Mouse (Mus musculus) adrenal gland, adult 18-20 months (tissue): ENCODE measurements at regions not wholly inside any gene's neighbourhood (a gene's known extent, or its start where the extent isn't known, plus 50 kb on each side); places are given as distances from the start of the nearest gene placed in this dataset.

Source experiments
- DNase-seq, 2 experiments: peaks; one replicate each; pipeline ENCODE4 v3.0.0; 2021 to 2022; ENCODE audit warnings: low spot score in 2 of 2

DNA sequence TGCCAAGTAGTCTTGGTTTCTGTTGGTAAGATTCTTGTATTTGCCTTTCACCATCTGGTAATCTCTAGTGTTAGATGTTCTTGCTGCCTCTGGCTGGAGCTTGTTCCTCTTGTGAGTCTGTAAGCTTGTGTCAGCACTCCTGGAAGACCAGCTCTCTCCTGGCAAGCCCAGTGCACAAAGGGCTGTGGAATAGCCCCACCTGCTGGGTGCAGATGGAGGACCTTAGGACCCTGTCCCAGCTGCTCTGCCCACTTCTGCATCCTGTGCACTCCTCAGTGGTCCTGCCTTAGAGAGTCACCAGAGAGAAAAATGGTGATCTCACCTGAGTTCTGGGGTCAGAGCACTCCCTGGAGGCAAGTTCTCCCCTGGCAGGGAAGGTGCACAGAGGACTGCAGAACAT lies 387.2 kb downstream of the Tns1 start:
- peak in 1 of 2 experiments; percentile 38 for DNase-seq

DNA sequence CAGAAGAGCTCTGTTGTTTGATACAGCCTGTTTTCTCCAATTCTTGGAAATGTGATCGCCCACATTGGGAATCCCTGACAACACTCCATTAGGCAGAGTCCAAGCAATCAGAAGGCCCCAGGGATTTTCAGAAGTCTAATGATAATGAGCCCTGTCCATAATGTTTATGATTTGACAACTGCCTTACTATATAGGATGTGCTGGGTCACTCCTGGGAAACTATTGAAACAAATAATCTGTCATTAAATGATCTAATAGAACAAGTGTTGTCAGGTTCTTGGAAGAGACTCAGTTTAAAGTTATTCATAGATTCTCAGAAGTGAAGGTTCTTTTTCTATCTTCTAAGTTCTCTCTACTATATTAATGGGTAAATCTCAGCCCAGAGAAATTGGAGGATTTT lies 395.9 kb downstream of the Tns1 start:
- DNase-seq = no peak

DNA sequence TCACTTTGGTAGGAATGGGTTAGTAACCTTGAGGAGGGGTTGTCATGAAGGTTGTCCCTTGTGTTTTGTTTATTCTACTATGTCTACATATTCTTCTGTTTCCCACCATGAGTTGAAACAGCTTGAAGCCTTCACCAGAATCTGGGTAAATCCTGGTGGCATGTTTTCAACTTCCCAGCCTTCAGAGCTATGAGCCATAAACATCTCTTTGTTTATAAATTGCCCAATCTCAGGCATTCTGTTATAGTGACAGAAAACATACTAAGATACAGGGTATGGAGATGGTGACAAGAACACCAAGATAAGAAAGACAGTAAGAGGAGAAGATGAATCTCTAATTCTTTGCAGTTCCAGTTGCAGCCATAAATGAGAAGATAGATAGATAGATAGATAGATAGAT lies 396.5 kb downstream of the Tns1 start:
- no peak for DNase-seq

DNA sequence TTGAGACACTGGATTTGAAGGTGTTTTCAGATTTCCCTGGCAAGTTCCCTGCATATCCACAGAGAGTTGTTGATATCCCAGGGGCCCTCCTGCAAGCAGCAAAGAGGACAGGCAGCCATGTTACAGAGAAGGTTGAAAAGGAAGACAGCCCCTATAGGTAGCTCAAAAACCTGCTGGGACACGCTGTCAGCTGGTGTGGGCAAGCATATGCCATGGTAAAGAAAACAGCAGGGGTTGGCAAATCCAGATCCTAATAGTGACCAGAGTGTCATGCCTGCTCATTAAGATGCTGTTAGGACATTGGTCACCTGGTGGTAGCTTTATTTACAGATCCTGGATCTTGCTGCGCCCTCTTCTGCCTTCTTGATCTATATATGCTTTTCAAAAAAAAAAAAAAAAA lies 397.6 kb downstream of the Tns1 start:
- no peak for DNase-seq

DNA sequence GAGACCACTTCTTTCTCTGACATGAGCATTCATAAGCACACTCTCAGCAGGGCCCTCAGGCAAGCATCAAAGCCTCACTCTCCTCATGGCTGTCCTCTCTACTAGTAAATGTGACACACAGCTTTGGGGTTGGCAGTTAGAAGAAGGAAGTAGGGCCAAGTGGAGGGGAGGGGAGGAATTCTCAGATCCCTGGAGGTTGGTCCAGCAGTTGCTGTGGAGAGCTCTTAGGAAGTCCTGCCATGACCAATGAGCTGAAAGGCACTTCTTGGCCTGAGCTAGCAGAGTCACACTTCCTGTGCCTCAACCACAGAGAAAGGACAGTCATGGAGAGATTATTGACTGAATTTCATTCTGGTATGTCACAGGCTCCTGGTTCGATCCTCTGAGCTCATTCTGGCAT lies 398.8 kb downstream of the Tns1 start:
- DNase-seq = no peak

DNA sequence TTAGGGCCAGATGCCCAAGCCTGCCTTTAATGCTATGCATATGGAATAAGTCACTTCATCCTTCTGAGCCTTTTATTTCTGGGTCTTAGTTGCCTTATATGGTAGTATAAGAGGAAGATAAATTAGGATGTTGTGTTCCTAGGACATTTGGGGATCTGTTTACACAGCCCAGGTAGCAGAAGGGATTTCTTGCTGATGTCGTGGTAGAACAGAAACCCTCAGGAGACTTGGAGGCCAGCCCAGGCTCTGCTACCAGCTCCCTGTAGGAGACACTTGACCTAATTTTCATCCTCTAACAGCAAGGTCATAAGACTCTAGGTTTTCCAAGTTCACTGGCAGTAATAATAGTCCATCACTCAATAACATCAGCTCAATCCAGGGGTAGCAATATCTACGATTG lies 399.7 kb downstream of the Tns1 start:
- no peak for DNase-seq

DNA sequence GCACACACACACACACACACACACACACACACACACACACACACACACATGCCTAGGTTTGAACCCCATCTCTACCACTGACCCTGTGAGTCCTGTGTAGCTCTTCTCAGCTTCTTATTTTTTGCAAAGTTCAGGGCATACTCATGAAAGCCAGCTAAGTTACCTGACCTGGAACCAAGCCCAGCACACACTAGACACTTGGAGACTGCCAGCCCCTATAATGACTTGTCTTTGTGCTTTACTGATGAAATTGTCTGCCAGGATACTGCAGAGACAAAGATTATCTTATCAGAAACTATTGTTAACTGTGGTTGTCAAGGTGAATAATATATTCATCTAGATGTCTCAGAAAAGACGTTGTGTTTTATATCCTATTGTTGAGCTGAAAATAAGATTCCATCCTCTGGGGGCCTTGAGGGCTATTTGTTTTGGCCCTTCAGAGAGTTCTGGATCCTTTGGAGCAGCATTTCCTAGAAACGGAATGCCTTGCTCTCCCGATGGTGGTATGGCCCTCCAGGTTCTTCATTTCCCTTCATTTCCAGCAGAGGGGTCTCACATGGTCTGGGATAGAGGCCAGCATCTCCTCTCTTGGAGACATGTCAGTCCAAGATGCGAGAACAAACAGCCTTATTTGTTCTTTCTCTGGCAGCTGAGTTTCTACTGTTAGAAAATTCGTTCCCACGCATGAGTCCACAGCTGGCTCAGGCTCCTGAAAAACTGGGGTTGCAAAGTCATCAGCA lies 402.6 kb downstream of the Tns1 start:
- no peak for DNase-seq

DNA sequence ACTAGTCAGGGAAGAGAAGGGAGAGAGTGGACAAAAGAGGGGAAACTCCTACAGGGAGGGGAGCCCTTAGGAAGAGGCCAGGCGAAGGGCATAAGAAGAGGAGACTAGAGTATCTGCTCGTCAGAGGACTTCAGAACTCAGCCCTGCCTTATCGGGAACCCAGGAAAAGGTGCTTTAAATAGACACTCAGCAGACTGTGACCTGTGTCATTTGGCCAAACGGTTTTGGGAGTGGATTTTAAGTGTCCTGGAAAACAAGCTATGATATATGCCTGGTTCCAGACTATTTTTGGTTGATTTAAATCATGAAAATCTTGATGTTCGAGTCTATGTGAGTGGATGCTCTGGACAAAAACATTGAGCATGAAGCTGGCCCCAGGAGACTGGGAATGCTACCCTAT lies 405.8 kb downstream of the Tns1 start:
- no peak for DNase-seq

DNA sequence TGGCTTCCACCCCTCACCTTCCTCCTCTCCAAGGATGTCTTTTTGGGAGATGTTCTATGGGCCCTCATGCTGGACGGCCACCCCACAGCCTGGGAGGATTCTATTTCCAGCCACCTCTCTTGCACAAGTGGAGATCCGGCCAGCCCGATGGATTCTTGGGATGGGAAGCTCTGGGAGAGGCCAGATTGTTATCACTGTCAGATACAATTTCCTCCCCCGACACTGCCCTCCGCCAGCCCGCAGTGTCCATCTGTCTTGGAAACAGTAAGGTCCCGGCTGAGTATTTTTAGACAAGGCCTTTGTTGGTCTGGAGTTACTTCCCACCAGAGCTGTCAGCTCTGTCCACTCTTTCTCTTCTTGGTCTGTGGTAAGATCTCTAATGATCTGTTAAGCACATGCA lies 406.8 kb downstream of the Tns1 start:
- peak in 1 of 2 experiments; percentile 3 for DNase-seq

DNA sequence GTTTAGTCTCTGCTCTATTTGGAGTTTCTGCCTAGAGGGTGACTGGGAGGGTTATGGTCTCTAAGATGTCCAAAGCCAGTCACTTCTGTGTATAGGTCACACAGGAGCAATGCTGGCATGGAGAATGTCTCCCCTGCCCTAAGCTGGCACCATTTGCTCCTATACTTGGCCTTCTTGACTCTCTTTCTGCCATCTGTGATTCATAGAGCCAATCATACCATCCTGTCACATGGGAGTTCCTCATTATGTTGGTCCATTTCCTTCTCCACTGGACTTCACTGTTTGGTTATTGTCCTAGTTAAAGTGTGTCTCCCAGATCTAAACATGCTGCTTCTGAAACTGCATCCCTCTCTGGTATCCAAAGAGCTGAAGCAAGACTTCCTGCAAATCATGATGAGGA lies 407.3 kb downstream of the Tns1 start:
- DNase-seq = no peak

DNA sequence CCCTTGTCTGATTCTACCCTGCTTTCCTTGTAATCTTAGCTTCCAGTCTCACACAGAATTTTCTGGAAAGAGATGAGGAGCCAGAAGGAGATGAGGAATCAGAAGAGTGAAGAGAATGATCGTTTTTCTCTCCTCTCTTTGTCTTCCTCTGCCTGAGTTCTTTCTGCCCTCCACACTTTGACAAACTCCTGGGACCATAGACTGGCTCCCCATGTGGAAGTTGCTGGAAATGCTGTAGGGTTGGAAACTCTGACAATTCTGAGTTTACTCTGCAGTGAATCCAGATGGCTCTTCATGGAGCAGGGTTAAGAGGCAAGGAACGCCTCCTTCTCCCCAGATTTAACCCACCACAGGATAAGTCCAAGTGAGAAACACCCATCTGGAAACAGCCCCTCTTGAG lies 408.7 kb downstream of the Tns1 start:
- no peak for DNase-seq

DNA sequence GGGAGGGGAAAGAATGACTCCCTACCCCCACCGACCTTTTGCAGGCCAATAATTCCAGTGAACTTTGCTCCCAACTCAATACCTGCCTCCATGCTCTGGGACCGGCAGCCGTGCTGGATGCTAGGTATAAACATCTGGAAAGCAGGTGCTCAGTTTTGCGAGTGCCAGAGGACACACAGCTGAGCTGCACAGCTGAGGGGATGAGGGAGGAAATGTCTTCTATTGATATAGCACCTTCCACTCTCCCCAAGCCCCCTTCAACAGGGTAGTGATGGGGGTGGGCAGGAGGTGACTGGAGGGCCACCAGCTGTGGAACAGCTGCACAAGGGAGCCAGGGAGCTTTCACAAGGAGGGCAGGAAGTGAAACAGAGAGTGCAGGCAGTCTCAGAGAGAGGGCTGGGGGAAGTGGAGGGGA lies 421.8 kb downstream of the Tns1 start:
- DNase-seq = no peak

DNA sequence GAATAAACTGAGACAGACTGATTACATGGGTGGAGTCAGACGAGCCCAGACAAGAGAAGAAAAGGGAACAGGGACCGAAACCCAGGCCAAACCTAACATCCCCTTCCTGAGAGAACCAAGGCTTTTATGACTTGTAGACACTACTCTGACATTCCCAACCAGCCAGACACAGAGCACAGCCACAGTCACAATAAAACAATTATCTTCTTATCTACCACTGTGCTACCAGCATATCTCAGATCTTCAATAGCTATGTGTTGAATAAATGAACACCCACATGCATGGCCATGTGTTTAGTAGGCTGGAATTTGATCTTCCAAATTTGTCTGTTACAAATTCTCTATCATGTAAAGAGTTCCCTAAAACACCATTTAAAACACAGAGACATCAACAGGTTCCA lies 430.7 kb downstream of the Tns1 start:
- no peak for DNase-seq

DNA sequence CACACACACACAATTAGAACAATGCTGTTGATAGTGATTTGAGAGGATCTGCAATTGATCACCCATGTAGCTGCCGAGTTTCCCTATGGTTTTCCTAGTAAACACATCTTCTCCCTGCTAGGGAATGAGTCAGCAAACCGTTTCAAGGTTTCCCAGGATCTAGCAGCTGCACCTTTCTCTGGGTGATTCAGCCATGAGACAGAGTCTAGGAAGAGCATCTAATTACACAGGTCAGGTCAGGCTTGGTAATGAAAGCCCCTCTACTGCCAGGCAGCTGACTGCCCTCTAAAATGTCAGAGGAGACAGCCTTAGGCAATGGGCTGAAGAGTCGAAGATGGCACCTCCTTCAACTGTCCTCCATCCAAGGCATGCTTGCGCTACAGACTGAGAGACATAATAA lies 438.5 kb downstream of the Tns1 start:
- DNase-seq = no peak

DNA sequence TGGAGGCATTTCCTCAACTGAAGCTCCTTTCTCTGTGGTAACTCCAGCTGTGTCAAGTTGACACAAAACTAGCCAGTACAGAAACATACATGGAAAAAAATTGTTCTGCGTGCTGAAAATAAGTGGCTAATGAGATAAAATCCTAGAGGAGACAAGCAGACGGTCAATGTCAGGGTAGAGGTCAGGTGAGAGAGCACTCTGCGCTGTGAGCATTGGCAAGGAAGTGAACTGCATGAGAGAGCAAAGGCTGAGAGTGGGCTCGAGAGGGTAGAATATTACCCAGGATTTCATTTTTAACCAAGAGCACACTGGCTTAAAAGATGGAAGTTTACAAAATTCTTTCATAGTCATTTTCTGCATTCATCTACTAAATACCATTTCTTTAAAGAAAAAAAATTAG lies 439.2 kb downstream of the Tns1 start:
- no peak for DNase-seq

DNA sequence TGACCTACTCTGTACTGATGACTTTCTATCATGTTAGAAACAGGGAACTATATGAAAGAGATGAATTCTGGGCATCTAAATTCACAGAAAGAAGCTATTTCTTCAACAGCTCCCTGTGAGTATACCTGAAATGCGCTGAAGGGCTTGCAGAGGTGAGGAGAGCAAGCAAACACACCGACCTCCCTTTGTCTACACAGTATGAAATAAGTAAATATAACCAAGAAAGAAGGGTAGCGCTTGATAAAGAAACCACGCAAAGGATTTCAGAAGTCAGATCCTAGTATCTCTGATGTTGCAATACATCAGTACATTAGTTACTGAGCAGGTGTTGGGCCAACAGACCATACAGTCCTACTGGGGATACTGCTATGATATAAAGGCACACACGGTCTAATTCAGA lies 440.1 kb downstream of the Tns1 start:
- DNase-seq = no peak

DNA sequence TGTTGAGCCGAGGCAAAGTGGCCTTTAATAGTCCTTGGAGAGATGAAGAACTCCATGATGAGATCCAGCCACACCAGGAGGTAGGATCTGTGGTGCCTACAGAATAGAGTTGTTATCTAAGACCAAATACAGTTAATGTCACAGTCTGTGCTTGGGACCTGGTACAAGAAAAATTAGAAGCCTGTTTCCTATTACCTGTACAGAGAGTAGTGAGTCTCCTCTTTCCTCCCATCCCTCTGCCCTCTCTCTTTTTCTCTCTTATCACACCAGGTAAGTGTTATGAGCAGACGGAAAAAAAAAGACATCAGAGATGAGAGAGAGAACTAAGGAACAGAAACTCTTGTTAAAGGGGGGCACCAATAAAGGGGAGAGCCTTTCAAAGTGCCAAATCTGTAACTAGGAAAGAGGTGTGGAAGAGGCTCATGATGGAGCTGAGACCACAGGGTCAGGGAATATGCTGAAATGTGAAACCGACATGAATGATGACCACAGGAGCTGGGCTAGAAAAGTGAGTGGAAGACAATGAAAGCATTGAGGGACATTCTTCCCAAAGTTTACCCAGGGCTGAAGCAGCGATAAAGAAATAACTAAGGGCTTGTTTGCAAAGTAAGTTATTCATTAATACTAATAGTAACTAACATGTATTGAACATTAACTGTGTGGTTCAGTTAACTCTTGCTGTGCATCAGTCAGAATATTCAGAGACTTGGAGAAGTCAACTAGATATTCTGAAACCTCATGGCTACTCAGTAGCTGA lies 440.9 kb downstream of the Tns1 start:
- no peak for DNase-seq

DNA sequence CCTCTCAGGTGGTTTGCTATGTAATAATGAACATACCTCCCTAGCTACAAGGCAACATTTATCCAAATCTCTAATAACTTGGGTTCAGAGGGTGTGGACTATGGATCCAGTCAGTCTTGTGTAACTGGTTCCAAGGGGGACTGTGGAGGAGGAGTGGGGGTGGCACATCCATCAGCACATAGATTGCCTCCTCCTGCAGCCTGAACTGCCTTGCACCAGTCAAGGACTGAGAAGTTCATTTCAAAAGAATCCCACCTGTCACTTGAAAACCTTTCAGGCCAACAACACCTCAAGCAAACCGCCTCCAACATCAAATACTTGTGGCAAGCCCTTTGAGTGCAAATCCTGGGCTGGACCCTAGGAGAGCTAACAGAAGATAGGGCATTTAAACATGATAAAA lies 442.6 kb downstream of the Tns1 start:
- no peak for DNase-seq

DNA sequence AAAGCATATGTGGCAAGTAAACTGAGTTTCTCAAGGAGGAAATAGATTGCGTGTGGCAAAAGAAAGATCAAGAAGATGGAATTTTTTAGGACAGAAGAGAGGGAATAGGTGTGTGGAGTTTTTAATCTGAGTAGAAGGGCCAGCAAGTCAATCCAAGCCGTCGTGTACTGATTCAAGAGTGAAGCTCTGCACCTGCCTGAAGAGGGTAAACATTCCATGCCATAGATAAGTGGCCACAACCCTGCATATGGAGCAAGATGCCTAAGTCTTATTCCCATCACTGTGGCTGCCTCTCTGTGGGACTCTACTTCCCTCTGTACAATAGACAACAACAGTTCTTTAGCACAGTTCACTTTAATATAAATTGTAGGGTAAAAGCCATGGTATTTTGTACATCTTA lies 443.4 kb downstream of the Tns1 start:
- no peak for DNase-seq

DNA sequence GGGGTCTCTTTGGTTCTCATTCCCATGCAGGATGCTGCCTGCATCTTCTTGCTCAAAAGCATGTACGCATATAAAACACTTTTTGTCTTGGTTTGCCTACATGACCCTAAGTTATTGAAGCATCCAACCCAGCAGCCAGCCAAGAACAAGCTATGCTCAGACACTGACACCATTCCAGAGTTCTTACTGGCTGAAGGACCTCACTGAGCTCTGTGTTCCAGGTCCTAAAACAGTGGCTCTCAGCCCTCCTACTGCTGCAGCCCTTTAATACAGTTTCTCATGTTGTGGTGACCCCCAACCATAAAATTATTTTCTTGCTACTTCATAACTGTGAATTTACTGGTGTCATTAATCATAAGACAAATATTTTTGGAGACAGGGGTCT lies 450.4 kb downstream of the Tns1 start:
- DNase-seq = no peak

DNA sequence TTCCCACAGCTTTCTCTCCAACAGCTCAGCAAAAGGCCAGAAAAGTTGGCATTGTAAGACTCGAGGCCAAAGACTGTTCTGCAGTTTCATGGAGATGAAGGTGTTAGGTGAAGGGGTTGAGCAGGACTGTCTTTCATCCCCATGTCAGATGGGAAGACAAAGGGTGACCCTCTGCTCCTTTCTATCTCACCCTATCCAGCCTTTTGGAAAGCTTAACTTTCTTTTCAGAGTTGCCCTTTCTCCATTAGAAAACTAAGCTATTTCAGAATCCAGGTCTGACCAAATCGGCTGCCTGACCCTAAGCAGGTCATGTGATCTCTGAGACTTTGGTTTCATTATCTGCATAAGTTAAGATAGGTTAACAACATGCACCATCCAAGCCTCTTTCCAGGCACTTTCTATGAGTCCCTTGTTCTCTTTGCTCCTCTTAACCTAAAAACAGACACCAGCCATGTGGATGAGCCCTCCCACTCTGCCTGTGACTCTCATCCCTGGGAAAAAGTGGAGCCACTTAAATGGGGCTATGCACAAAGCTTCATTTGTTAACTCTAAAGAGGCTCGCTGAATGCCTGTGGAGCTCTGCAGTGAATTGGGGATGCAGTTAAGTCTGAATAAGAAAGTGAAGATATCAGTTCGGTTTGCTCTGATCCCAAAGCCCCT lies 450.9 kb downstream of the Tns1 start:
- DNase-seq = no peak

DNA sequence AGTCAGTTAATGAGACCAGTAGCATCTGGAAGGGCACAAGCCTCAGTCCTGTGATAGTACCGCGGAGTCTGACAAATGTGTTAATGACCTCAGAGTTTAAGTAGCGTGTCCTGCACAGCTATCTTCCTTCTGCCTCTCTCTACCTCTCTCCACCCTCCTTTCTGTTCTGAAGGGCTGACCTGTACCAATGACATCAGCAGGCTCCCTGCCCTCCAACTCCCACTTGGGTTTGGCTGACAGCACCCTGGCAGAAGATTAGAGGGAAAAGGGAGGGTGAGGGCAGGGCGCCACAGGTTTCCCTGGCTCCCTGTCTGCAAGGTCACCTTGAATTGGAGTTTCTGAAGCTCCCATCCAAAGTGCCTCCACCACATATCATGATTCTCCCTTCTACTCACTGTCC lies 452.0 kb downstream of the Tns1 start:
- no peak for DNase-seq

DNA sequence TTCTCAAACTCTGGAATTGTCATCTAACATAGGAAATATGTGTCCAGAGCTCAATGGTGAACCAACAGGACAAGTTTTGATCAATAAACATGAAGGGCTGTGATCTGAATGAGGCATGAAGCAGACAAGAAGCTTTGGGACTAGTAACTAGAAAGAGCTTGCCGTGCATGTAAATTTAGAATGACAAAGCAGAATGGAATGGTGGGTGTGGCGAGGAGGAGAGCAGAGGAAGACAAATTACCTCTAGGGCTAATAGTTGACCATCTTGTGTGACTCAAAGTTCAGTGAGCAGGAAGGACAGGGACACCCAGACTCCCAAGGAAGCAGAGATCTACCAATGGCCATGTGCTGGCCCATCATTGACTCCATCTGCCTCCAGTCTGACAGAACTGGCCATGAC lies 455.6 kb downstream of the Tns1 start:
- no peak for DNase-seq
